Mouse (Mus musculus): Measurements from ENCODE around the gene Spats2l. TPM values are rescaled to one million over a fixed set of nuclear protein-coding genes. Genes with fewer than 3 reads are reported as not detected.
A peak's percentile ranks its signal among the peaks of the same experiment; 100 is the strongest.

The Spats2l gene
- polyA plus RNA-seq, 1 experiment from 2014 or later: 61.4 TPM

- Histone ChIP-seq H3K9ac (replicated peaks; ENCODE audit: low read length) (no peak overlapping the region), H3K9me3 (ENCODE audit: low read length) (no peaks in the 10 kb centered on the region), H3K27me3 (ENCODE audit: insufficient read depth, low read length) (no peaks in the 10 kb centered on the region), H3K4me1 (ENCODE audit: insufficient read depth, low read length) (no peaks in the 10 kb centered on the region), H3K4me3 (ENCODE audit: low read length) (no peak overlapping the region), H3K36me3 (ENCODE audit: insufficient read depth, low read length) (no peaks in the 10 kb centered on the region), H3K4me2 (replicated peaks; ENCODE audit: low read depth, low read length) (no peak overlapping the region), H3K27ac (ENCODE audit: low read length) (no peak overlapping the region)
- no peak for ATAC-seq (ENCODE audit: low FRiP score, low TSS enrichment)
- WGBS: 45% methylated on average over 5 of the region's 5 CpGs
These were observed 2.8 kb downstream of the Spats2l start for GRCm38 (mm10) chr1:57776671-57777281.

- Histone ChIP-seq H3K9ac (replicated peaks; ENCODE audit: low read length) (no peak overlapping the region), H3K36me3 (ENCODE audit: insufficient read depth, low read length) (no peaks in the 10 kb centered on the region), H3K9me3 (ENCODE audit: low read length) (no peaks in the 10 kb centered on the region), H3K27me3 (ENCODE audit: insufficient read depth, low read length) (no peaks in the 10 kb centered on the region), H3K4me1 (ENCODE audit: insufficient read depth, low read length) (no peaks in the 10 kb centered on the region), H3K4me2 (replicated peaks; ENCODE audit: low read depth, low read length) (no peak overlapping the region), H3K27ac (ENCODE audit: low read length) (no peak overlapping the region), H3K4me3 (ENCODE audit: low read length) (no peak overlapping the region)
- 80% methylated on average over 4 of the region's 4 CpGs for WGBS
- no peak for ATAC-seq (ENCODE audit: low FRiP score, low TSS enrichment)
These were observed 10.3 kb downstream of the Spats2l start for GRCm38 (mm10) chr1:57784300-57784699.

GRCm38 (mm10) chr1:57789831-57790230 is 15.9 kb downstream of the Spats2l start:
- Histone ChIP-seq H3K9me3 (ENCODE audit: low read length) (no peaks in the 10 kb centered on the region), H3K27ac (ENCODE audit: low read length) (no peak overlapping the region), H3K4me2 (replicated peaks; ENCODE audit: low read depth, low read length) (no peak overlapping the region), H3K4me3 (ENCODE audit: low read length) (no peak overlapping the region), H3K4me1 (ENCODE audit: insufficient read depth, low read length) (no peaks in the 10 kb centered on the region), H3K9ac (replicated peaks; ENCODE audit: low read length) (no peak overlapping the region), H3K36me3 (ENCODE audit: insufficient read depth, low read length) (no peaks in the 10 kb centered on the region), H3K27me3 (ENCODE audit: insufficient read depth, low read length) (no peaks in the 10 kb centered on the region)
- ATAC-seq (ENCODE audit: low FRiP score, low TSS enrichment): no peak
- 91% methylated on average over 5 of the region's 5 CpGs for WGBS

GRCm38 (mm10) chr1:57792212-57792611 is 18.2 kb downstream of the Spats2l start:
- no peaks in the 10 kb centered on the region for H3K36me3 ChIP-seq (ENCODE audit: insufficient read depth, low read length)
- H3K9ac ChIP-seq (replicated peaks; ENCODE audit: low read length): no peak overlapping the region
- no peaks in the 10 kb centered on the region for H3K9me3 ChIP-seq (ENCODE audit: low read length)
- H3K27me3 ChIP-seq (ENCODE audit: insufficient read depth, low read length): no peaks in the 10 kb centered on the region
- no peaks in the 10 kb centered on the region for H3K4me1 ChIP-seq (ENCODE audit: insufficient read depth, low read length)
- no peak overlapping the region for H3K4me2 ChIP-seq (replicated peaks; ENCODE audit: low read depth, low read length)
- 0 out of 2 replicates have a peak, but pooled peaks have one; percentile 57 for ATAC-seq (ENCODE audit: low FRiP score, low TSS enrichment)
- 68% methylated on average over 4 of the region's 4 CpGs for WGBS
- H3K4me3 ChIP-seq (ENCODE audit: low read length): no peak overlapping the region
- no peak overlapping the region for H3K27ac ChIP-seq (ENCODE audit: low read length)

GRCm38 (mm10) chr1:57795838-57796237 is 21.9 kb downstream of the Spats2l start:
- WGBS: 71% methylated on average over 1 of the region's 1 CpGs
- no peak overlapping the region for H3K4me3 ChIP-seq (ENCODE audit: low read length)
- ATAC-seq (ENCODE audit: low FRiP score, low TSS enrichment): no peak
- H3K36me3 ChIP-seq (ENCODE audit: insufficient read depth, low read length): no peaks in the 10 kb centered on the region
- no peak overlapping the region for H3K9ac ChIP-seq (replicated peaks; ENCODE audit: low read length)
- no peaks in the 10 kb centered on the region for H3K27me3 ChIP-seq (ENCODE audit: insufficient read depth, low read length)
- no peak overlapping the region for H3K27ac ChIP-seq (ENCODE audit: low read length)
- H3K9me3 ChIP-seq (ENCODE audit: low read length): no peaks in the 10 kb centered on the region
- no peaks in the 10 kb centered on the region for H3K4me1 ChIP-seq (ENCODE audit: insufficient read depth, low read length)
- no peak overlapping the region for H3K4me2 ChIP-seq (replicated peaks; ENCODE audit: low read depth, low read length)

- Histone ChIP-seq H3K36me3 (ENCODE audit: insufficient read depth, low read length) (no peaks in the 10 kb centered on the region), H3K4me1 (ENCODE audit: insufficient read depth, low read length) (no peaks in the 10 kb centered on the region), H3K27me3 (ENCODE audit: insufficient read depth, low read length) (no peaks in the 10 kb centered on the region), H3K4me2 (replicated peaks; ENCODE audit: low read depth, low read length) (no peak overlapping the region), H3K9ac (replicated peaks; ENCODE audit: low read length) (no peak overlapping the region), H3K4me3 (ENCODE audit: low read length) (no peak overlapping the region), H3K9me3 (ENCODE audit: low read length) (no peaks in the 10 kb centered on the region), H3K27ac (ENCODE audit: low read length) (no peak overlapping the region)
- WGBS: 91% methylated on average over 2 of the region's 2 CpGs
- no peak for ATAC-seq (ENCODE audit: low FRiP score, low TSS enrichment)
These were observed 25.4 kb downstream of the Spats2l start for GRCm38 (mm10) chr1:57799398-57799797.

GRCm38 (mm10) chr1:57800846-57801245 is 26.9 kb downstream of the Spats2l start:
- Histone ChIP-seq H3K9me3 (ENCODE audit: low read length) (no peaks in the 10 kb centered on the region), H3K4me3 (ENCODE audit: low read length) (no peak overlapping the region), H3K27ac (ENCODE audit: low read length) (no peak overlapping the region), H3K4me1 (ENCODE audit: insufficient read depth, low read length) (peaks cover 4% of the 10 kb centered on the region; the same call in 1 of the 2 replicates), H3K27me3 (ENCODE audit: insufficient read depth, low read length) (no peaks in the 10 kb centered on the region), H3K4me2 (replicated peaks; ENCODE audit: low read depth, low read length) (no peak overlapping the region), H3K9ac (replicated peaks; ENCODE audit: low read length) (no peak overlapping the region), H3K36me3 (ENCODE audit: insufficient read depth, low read length) (no peaks in the 10 kb centered on the region)
- WGBS: 88% methylated on average over 6 of the region's 6 CpGs
- no peak for ATAC-seq (ENCODE audit: low FRiP score, low TSS enrichment)

- no peak overlapping the region for H3K4me3 ChIP-seq (ENCODE audit: low read length)
- peaks cover 4% of the 10 kb centered on the region; the same call in 1 of the 2 replicates for H3K4me1 ChIP-seq (ENCODE audit: insufficient read depth, low read length)
- H3K9ac ChIP-seq (replicated peaks; ENCODE audit: low read length): no peak overlapping the region
- no peak for ATAC-seq (ENCODE audit: low FRiP score, low TSS enrichment)
- H3K27ac ChIP-seq (ENCODE audit: low read length): no peak overlapping the region
- H3K27me3 ChIP-seq (ENCODE audit: insufficient read depth, low read length): no peaks in the 10 kb centered on the region
- peaks cover 3% of the 10 kb centered on the region; the same call in 1 of the 2 replicates for H3K36me3 ChIP-seq (ENCODE audit: insufficient read depth, low read length)
- H3K4me2 ChIP-seq (replicated peaks; ENCODE audit: low read depth, low read length): no peak overlapping the region
- 0 out of 2 replicates have a peak, but pooled peaks cover 3% of the 10 kb centered on the region for H3K9me3 ChIP-seq (ENCODE audit: low read length)
- WGBS: 73% methylated on average over 3 of the region's 3 CpGs
These were observed 32.2 kb downstream of the Spats2l start for GRCm38 (mm10) chr1:57806126-57806525.

GRCm38 (mm10) chr1:57807882-57808281 is 33.9 kb downstream of the Spats2l start:
- Histone ChIP-seq H3K4me3 (ENCODE audit: low read length) (no peak overlapping the region), H3K9ac (replicated peaks; ENCODE audit: low read length) (no peak overlapping the region), H3K4me1 (ENCODE audit: insufficient read depth, low read length) (peaks cover 4% of the 10 kb centered on the region; the same call in 1 of the 2 replicates), H3K4me2 (replicated peaks; ENCODE audit: low read depth, low read length) (no peak overlapping the region), H3K27me3 (ENCODE audit: insufficient read depth, low read length) (no peaks in the 10 kb centered on the region), H3K27ac (ENCODE audit: low read length) (no peak overlapping the region), H3K36me3 (ENCODE audit: insufficient read depth, low read length) (peaks cover 3% of the 10 kb centered on the region; the same call in 1 of the 2 replicates), H3K9me3 (ENCODE audit: low read length) (0 out of 2 replicates have a peak, but pooled peaks cover 3% of the 10 kb centered on the region)
- 68% methylated on average over 7 of the region's 7 CpGs for WGBS
- no peak for ATAC-seq (ENCODE audit: low FRiP score, low TSS enrichment)

- H3K9ac ChIP-seq (replicated peaks; ENCODE audit: low read length): no peak overlapping the region
- 0 out of 2 replicates have a peak, but pooled peaks cover 3% of the 10 kb centered on the region for H3K9me3 ChIP-seq (ENCODE audit: low read length)
- H3K27me3 ChIP-seq (ENCODE audit: insufficient read depth, low read length): no peaks in the 10 kb centered on the region
- H3K4me2 ChIP-seq (replicated peaks; ENCODE audit: low read depth, low read length): no peak overlapping the region
- no peak for ATAC-seq (ENCODE audit: low FRiP score, low TSS enrichment)
- H3K36me3 ChIP-seq (ENCODE audit: insufficient read depth, low read length): peaks cover 3% of the 10 kb centered on the region; the same call in 1 of the 2 replicates
- no peak overlapping the region for H3K27ac ChIP-seq (ENCODE audit: low read length)
- H3K4me3 ChIP-seq (ENCODE audit: low read length): no peak overlapping the region
- H3K4me1 ChIP-seq (ENCODE audit: insufficient read depth, low read length): peaks cover 2% of the 10 kb centered on the region; the same call in 1 of the 2 replicates
- 33% methylated on average over 4 of the region's 4 CpGs for WGBS
These were observed 36.3 kb downstream of the Spats2l start for GRCm38 (mm10) chr1:57810221-57810620.

Data from kidney, embryonic 16.5 days (tissue).